Mouse (Mus musculus) thymus, adult 2 months (tissue): Measurements from ENCODE around the gene Zfp300.

Experiments used
- CTCF ChIP-seq: fragments of 200-500 bp; IDR thresholded peaks from 2 replicates; pipeline ENCODE4 v1.5.1; 2012; ENCODE audit warnings: mild to moderate bottlenecking, control low read depth, low read length, moderate library complexity, borderline replicate concordance; ENCODE audit not compliant: control insufficient read depth, poor library complexity, insufficient read depth; ENCODE audit errors: extremely low read depth
- POLR2A ChIP-seq: fragments of 200-500 bp; IDR thresholded peaks from 2 replicates; pipeline ENCODE4 v1.6.1; 2012; ENCODE audit warnings: mild to moderate bottlenecking, low read length, control low read depth, moderate library complexity; ENCODE audit not compliant: control insufficient read depth, poor library complexity, insufficient read depth; ENCODE audit errors: extremely low read depth

DNA sequence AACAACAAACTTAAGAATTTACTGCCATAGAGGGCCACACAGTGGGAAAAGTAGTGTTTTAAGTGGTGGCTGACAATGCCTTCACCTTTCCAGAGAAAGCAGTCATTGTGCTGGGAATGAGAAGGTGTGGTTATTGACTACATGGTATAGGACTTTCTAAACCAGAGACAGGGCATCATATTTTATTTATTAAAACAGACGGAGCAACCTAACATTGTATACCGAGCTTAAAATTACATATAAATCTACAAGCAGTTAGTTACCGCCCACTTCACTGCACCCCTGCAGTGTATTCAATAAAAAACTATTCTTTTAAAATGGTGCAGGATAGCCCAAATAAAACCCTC, 26.8 kb downstream of the Zfp300 start:
- no peak for TF ChIP-seq CTCF
- TF ChIP-seq POLR2A, result no peak
